Mouse (Mus musculus) neural tube, embryonic 14.5 days (tissue): ENCODE measurements at regions not wholly inside any gene's neighbourhood (a gene's known extent, or its start where the extent isn't known, plus 50 kb on each side); places are given as distances from the start of the nearest gene placed in this dataset.

Experiments
- ATAC-seq: fragments of 200-750 bp; cut with Nextera tagmentation; 2 replicates; pipeline ENCODE4 v1.8.0; 2017; ENCODE audit warnings: low read depth, mild to moderate bottlenecking, moderate TSS enrichment, moderate library complexity
- H3K27ac ChIP-seq: fragments of 300-500 bp; sonication (generic); 2 replicates; pipeline ENCODE4 v1.5.1; 2014; ENCODE audit warnings: low read depth, mild to moderate bottlenecking, control low read depth, low read length, moderate library complexity, mixed read lengths
- H3K27me3 ChIP-seq: fragments of 300-500 bp; sonication (generic); 2 replicates; pipeline ENCODE4 v1.6.1; 2014; ENCODE audit warnings: low read length; ENCODE audit not compliant: control insufficient read depth, insufficient read depth
- H3K36me3 ChIP-seq: fragments of 300-500 bp; sonication (generic); 2 replicates; pipeline ENCODE4 v1.6.1; 2014; ENCODE audit warnings: low read length, mixed read lengths; ENCODE audit not compliant: control insufficient read depth, insufficient read depth
- H3K4me1 ChIP-seq: fragments of 300-500 bp; sonication (generic); 2 replicates; pipeline ENCODE4 v1.6.1; 2014; ENCODE audit warnings: low read length; ENCODE audit not compliant: control insufficient read depth, insufficient read depth
- H3K4me2 ChIP-seq: fragments of 300-500 bp; sonication (generic); 2 replicates; pipeline ENCODE4 v1.6.1; 2014; ENCODE audit warnings: mild to moderate bottlenecking, low read depth, low read length, control low read depth
- H3K4me3 ChIP-seq: fragments of 300-500 bp; sonication (generic); 2 replicates; pipeline ENCODE4 v1.5.1; 2014; ENCODE audit warnings: low read depth, low read length, control low read depth, mixed read lengths
- H3K9ac ChIP-seq: fragments of 300-500 bp; sonication (generic); replicated peaks from 2 replicates; pipeline ENCODE4 v1.6.1; 2014; ENCODE audit warnings: low read depth, mild to moderate bottlenecking, control low read depth, low read length, mixed read lengths
- H3K9me3 ChIP-seq: fragments of 300-500 bp; sonication (generic); 2 replicates; pipeline ENCODE4 v1.6.1; 2016; ENCODE audit warnings: low read length; ENCODE audit not compliant: control insufficient read depth
- WGBS: fragments of 180-500 bp; shearing (Covaris S2); extraction: QIAGEN DNeasy Blood & Tissue Kit; methylation state at CpG from one replicate; pipeline ENCODE4 v1.1.7; 2014; 5-methylcytosine and 5-hydroxymethylcytosine counted together

- Histone ChIP-seq H3K4me1 (no peaks in the 10 kb centered on the region), H3K27me3 (no peaks in the 10 kb centered on the region), H3K4me2 (no peak overlapping the region), H3K4me3 (no peak overlapping the region), H3K9ac (no peak overlapping the region), H3K9me3 (no peaks in the 10 kb centered on the region), H3K36me3 (no peaks in the 10 kb centered on the region), H3K27ac (no peak overlapping the region)
- ATAC-seq: no peak
- 90% methylated on average over 7 of the region's 7 CpGs for WGBS
Measured at GRCm38 (mm10) chr15:38601436-38601835, 1176.1 kb downstream of the 4930447A16Rik start.

DNA sequence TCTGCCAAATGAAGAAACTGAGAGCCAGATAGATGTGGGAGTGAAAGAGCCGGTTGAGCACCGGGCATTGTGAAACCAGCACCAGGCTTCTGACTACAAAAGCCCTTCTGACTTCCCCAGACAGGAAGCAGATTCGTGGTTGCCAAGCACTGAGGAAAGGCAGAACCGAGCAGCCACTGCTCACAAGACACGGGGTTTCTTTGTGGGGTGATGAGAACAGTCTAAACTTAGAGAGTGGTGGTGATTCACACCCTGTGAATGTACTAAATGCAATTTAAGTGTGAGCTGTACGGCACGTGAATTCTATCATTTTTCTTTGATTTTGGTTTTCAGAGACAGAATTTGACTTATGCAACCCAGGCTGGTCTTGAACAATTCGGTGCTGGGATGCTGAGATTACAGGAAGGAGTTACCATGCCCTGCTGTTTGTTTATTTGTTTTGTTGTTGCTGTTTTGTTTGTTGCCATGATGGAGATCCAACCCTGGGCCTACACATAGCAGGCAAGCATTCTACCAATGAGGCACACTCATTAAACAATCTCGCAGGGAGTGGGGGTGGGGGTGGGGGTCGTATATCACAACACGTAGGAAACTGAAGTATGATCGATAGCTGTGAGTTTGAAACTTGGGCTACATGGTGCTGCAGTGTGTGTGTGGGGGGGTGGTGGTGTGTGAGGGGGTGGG lies 1177.0 kb downstream of the 4930447A16Rik start:
- no peaks in the 10 kb centered on the region for H3K27me3 ChIP-seq
- no peak overlapping the region for H3K4me3 ChIP-seq
- 70% methylated on average over 12 of the region's 12 CpGs for WGBS
- no peaks in the 10 kb centered on the region for H3K36me3 ChIP-seq
- H3K9ac ChIP-seq: no peak overlapping the region
- H3K9me3 ChIP-seq: no peaks in the 10 kb centered on the region
- ATAC-seq: peak; percentile 41; the same call in 1 of the 2 replicates
- H3K4me2 ChIP-seq: no peak overlapping the region
- no peak overlapping the region for H3K27ac ChIP-seq
- no peaks in the 10 kb centered on the region for H3K4me1 ChIP-seq

- H3K36me3 ChIP-seq: no peaks in the 10 kb centered on the region
- ATAC-seq: no peak
- H3K27me3 ChIP-seq: no peaks in the 10 kb centered on the region
- no peaks in the 10 kb centered on the region for H3K4me1 ChIP-seq
- H3K9ac ChIP-seq: no peak overlapping the region
- H3K27ac ChIP-seq: no peak overlapping the region
- 74% methylated on average over 5 of the region's 5 CpGs for WGBS
- no peak overlapping the region for H3K4me2 ChIP-seq
- no peak overlapping the region for H3K4me3 ChIP-seq
- no peaks in the 10 kb centered on the region for H3K9me3 ChIP-seq
Measured at GRCm38 (mm10) chr15:38603918-38604317, 1178.6 kb downstream of the 4930447A16Rik start.

DNA sequence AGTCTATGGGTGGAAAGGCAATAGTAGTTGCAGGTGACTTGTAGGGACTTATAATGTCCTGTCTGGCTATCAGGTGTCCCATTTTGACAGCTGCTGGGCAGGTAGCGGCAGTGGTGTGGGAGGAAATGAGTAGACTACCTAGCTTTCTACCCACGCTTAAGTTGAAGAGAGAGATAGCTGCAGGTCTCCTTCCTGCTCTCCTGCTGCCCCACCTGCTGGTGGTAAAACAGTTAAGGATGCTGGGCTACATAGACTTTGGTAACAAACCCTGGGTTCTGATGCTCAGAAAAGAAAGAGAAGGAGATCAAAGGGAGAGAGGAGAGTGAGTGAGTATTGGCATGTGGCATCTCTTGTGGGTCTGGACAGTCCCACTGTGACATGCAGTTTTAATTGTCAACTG lies 1182.0 kb downstream of the 4930447A16Rik start:
- no peaks in the 10 kb centered on the region for H3K36me3 ChIP-seq

GRCm38 (mm10) chr15:38608207-38608870 lies 1183.0 kb downstream of the 4930447A16Rik start:
- Histone ChIP-seq H3K27me3 (no peaks in the 10 kb centered on the region), H3K4me1 (no peaks in the 10 kb centered on the region), H3K36me3 (no peaks in the 10 kb centered on the region), H3K4me3 (no peak overlapping the region), H3K9ac (no peak overlapping the region), H3K27ac (no peak overlapping the region; the same call in 1 of the 2 replicates), H3K4me2 (no peak overlapping the region), H3K9me3 (no peaks in the 10 kb centered on the region)
- WGBS: 64% methylated on average over 6 of the region's 6 CpGs
- peak; percentile 41 for ATAC-seq

More for the DNA sequence above, 1182.0 kb downstream of the 4930447A16Rik start:
- no peaks in the 10 kb centered on the region for H3K9me3 ChIP-seq
- H3K9ac ChIP-seq: no peak overlapping the region
- H3K4me2 ChIP-seq: no peak overlapping the region
- ATAC-seq: no peak
- 81% methylated on average over 2 of the region's 2 CpGs for WGBS
- no peak overlapping the region for H3K4me3 ChIP-seq
- H3K4me1 ChIP-seq: no peaks in the 10 kb centered on the region
- no peak overlapping the region for H3K27ac ChIP-seq
- no peaks in the 10 kb centered on the region for H3K27me3 ChIP-seq

- no peak overlapping the region for H3K9ac ChIP-seq
- WGBS: 95% methylated on average over 4 of the region's 4 CpGs
Measured at GRCm38 (mm10) chr15:38609522-38609921, 1184.2 kb downstream of the 4930447A16Rik start.

More at GRCm38 (mm10) chr15:38609522-38609921, 1184.2 kb downstream of the 4930447A16Rik start:
- Histone ChIP-seq H3K4me1 (no peaks in the 10 kb centered on the region), H3K4me2 (no peak overlapping the region), H3K27ac (no peak overlapping the region), H3K27me3 (no peaks in the 10 kb centered on the region), H3K4me3 (no peak overlapping the region), H3K9me3 (no peaks in the 10 kb centered on the region), H3K36me3 (no peaks in the 10 kb centered on the region)
- no peak for ATAC-seq
